Mouse (Mus musculus): Measurements from ENCODE around the gene Defb42. TPM values are rescaled to one million over a fixed set of nuclear protein-coding genes. Genes with fewer than 3 reads are reported as not detected.

Gene Defb42
- 0.28 and 0.34 TPM in 2 replicates for polyA plus RNA-seq (2015; fragmentation: Nextera tagmentation; extraction: Ambion mirVana)

DNA sequence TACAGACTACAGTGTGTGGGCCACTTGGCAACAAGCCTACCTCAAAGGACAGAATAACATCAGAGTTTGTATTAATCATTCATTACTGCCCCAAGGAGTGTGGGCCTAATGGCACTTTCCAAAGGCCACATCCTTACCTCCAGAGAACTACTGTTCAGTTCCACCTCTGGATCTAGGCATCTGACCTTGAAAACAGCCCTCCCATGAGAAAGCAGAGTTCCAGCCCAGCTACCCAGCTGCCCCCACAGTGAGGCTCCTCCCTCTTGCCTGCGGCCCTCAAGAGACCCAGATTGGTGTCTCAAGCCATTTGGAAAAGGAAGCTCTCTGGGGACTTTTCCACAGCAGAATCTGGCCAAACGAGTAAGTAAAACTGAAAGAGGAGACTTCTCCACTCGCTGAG lies at the start of gene Defb42:
Gene Defb42 (plus strand): TSS at position 301 of the 400 bp plus-strand sequence.
- no peak within 1 kb of the TSS for H3K4me2 ChIP-seq (ENCODE audit: low read length)
- H3K9me3 ChIP-seq (ENCODE audit: control insufficient read depth, low read length): no peaks in the 10 kb centered on the region
- no peaks in the 10 kb centered on the region for H3K36me3 ChIP-seq (ENCODE audit: control insufficient read depth, insufficient read depth)
- no peaks in the 10 kb centered on the region for H3K27me3 ChIP-seq (replicated peaks; ENCODE audit: control insufficient read depth, insufficient read depth, low read length)
- H3K4me1 ChIP-seq (replicated peaks; ENCODE audit: control insufficient read depth, insufficient read depth, low read length): no peaks in the 10 kb centered on the region
- H3K27ac ChIP-seq (ENCODE audit: low read length): no peak within 1 kb of the TSS
- 71% methylated on average over 3 of the region's 3 CpGs for WGBS
- no peak for ATAC-seq
- no peak within 1 kb of the TSS for H3K9ac ChIP-seq (replicated peaks; ENCODE audit: low read depth, low read length)
- no peak within 1 kb of the TSS for H3K4me3 ChIP-seq (replicated peaks; ENCODE audit: low read length)

DNA sequence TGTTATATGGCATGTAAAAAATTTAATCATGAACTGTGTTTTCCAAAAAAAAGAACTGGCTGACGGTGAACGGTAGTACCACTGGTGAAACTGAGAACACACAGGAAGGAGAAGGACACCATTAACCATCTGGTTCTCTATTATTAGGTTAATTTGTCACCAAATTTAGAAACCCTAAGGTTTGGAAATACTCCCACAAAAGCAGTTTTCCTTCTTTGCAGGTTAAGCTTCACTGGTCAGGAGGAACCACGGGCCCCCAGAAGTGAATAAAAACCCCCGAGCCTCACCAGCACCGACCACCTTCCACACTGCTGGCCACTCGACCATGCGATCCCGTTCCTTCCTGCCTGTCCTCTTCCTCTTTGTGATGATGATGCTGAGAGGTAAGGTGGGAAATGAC lies 49.0 kb upstream of the Defb42 start, which contains the start of gene Defb47:
Gene Defb47 (plus strand): TSS at position 301 of the 400 bp plus-strand sequence.
- 93% methylated on average over 8 of the region's 8 CpGs for WGBS
- ATAC-seq: no peak
- Histone ChIP-seq H3K4me3 (replicated peaks; ENCODE audit: low read length) (no peak within 1 kb of the TSS), H3K9me3 (ENCODE audit: control insufficient read depth, low read length) (no peaks in the 10 kb centered on the region), H3K36me3 (ENCODE audit: control insufficient read depth, insufficient read depth) (no peaks in the 10 kb centered on the region), H3K4me1 (replicated peaks; ENCODE audit: control insufficient read depth, insufficient read depth, low read length) (no peaks in the 10 kb centered on the region), H3K27me3 (replicated peaks; ENCODE audit: control insufficient read depth, insufficient read depth, low read length) (no peaks in the 10 kb centered on the region), H3K4me2 (ENCODE audit: low read length) (no peak within 1 kb of the TSS), H3K27ac (ENCODE audit: low read length) (no peak within 1 kb of the TSS), H3K9ac (replicated peaks; ENCODE audit: low read depth, low read length) (no peak within 1 kb of the TSS)

DNA sequence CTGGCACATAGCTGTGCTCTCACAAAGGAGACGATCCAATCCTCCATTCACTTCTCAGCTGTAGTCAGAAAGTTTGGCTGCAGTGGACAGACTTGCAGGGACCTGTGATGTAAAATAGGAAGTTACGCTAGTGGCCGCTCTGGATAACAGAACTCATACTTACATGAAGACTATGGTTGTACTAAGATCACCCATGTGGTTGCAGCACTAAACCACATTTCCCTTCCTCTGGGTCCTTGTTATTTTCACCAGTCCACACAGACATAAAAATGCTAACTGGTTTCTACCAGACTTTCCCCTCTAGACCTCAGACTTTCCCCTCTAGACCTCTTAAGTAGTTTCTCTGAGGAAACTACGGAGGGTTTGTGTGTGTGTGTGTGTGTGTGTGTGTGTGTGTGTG lies 47.8 kb upstream of the Defb42 start:
- no peaks in the 10 kb centered on the region for H3K4me1 ChIP-seq (replicated peaks; ENCODE audit: control insufficient read depth, insufficient read depth, low read length)
- no peaks in the 10 kb centered on the region for H3K27me3 ChIP-seq (replicated peaks; ENCODE audit: control insufficient read depth, insufficient read depth, low read length)
- H3K27ac ChIP-seq (ENCODE audit: low read length): no peak overlapping the region
- no peak overlapping the region for H3K4me2 ChIP-seq (ENCODE audit: low read length)
- 92% methylated on average over 4 of the region's 4 CpGs for WGBS
- no peaks in the 10 kb centered on the region for H3K36me3 ChIP-seq (ENCODE audit: control insufficient read depth, insufficient read depth)
- no peak overlapping the region for H3K9ac ChIP-seq (replicated peaks; ENCODE audit: low read depth, low read length)
- no peak overlapping the region for H3K4me3 ChIP-seq (replicated peaks; ENCODE audit: low read length)
- ATAC-seq: no peak
- H3K9me3 ChIP-seq (ENCODE audit: control insufficient read depth, low read length): no peaks in the 10 kb centered on the region

DNA sequence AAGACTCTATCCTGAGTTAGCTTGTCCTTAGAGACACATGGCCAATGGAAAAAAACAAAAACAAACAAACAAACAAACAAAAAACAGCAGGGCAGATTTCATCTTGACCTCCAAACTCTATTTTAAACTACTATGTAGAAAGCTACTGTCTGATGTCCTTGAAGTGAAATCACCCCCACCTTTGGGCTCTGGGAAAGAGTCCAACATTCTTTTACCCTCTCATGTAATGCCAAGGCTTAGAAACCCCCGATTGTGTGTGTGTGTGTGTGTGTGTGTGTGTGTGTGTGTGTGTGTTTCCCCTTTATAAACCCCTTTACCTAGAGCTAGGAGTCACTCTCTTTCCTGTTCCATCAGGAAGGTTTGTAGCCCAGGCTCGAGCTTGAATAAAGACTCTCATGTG lies 44.2 kb upstream of the Defb42 start:
- H3K27me3 ChIP-seq (replicated peaks; ENCODE audit: control insufficient read depth, insufficient read depth, low read length): no peaks in the 10 kb centered on the region
- ATAC-seq: no peak
- H3K27ac ChIP-seq (ENCODE audit: low read length): no peak overlapping the region
- no peak overlapping the region for H3K9ac ChIP-seq (replicated peaks; ENCODE audit: low read depth, low read length)
- H3K4me1 ChIP-seq (replicated peaks; ENCODE audit: control insufficient read depth, insufficient read depth, low read length): no peaks in the 10 kb centered on the region
- no peaks in the 10 kb centered on the region for H3K9me3 ChIP-seq (ENCODE audit: control insufficient read depth, low read length)
- H3K36me3 ChIP-seq (ENCODE audit: control insufficient read depth, insufficient read depth): no peaks in the 10 kb centered on the region
- no peak overlapping the region for H3K4me3 ChIP-seq (replicated peaks; ENCODE audit: low read length)
- H3K4me2 ChIP-seq (ENCODE audit: low read length): no peak overlapping the region
- WGBS: 50% methylated on average over 2 of the region's 2 CpGs

DNA sequence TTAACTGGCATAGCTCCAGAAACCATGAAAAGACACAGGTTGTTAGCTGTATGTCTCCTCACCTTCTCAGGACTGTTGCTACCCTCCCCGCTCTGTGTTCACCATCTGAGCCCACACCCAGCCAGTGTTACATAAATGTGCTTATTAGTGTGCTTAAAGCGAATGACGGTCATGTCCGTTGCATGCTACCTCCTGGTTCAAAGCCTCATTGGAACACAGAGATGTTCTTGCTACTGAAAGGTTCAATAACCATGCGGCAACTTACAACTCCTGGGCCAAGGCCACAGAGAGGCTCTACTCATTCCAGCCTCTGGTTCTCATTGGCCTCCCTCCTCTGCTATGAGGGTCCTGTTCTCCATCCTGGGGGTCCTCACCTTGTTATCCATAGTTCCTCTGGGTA lies 35.3 kb upstream of the Defb42 start, which contains the start of gene Defb43:
Gene Defb43 (plus strand): TSS at position 301 of the 400 bp plus-strand sequence.
- no peaks in the 10 kb centered on the region for H3K27me3 ChIP-seq (replicated peaks; ENCODE audit: control insufficient read depth, insufficient read depth, low read length)
- no peak within 1 kb of the TSS for H3K9ac ChIP-seq (replicated peaks; ENCODE audit: low read depth, low read length)
- no peak for ATAC-seq
- H3K4me3 ChIP-seq (replicated peaks; ENCODE audit: low read length): no peak within 1 kb of the TSS
- H3K9me3 ChIP-seq (ENCODE audit: control insufficient read depth, low read length): no peaks in the 10 kb centered on the region
- no peak within 1 kb of the TSS for H3K27ac ChIP-seq (ENCODE audit: low read length)
- no peaks in the 10 kb centered on the region for H3K36me3 ChIP-seq (ENCODE audit: control insufficient read depth, insufficient read depth)
- no peak within 1 kb of the TSS for H3K4me2 ChIP-seq (ENCODE audit: low read length)
- H3K4me1 ChIP-seq (replicated peaks; ENCODE audit: control insufficient read depth, insufficient read depth, low read length): no peaks in the 10 kb centered on the region
- 96% methylated on average over 5 of the region's 5 CpGs for WGBS

DNA sequence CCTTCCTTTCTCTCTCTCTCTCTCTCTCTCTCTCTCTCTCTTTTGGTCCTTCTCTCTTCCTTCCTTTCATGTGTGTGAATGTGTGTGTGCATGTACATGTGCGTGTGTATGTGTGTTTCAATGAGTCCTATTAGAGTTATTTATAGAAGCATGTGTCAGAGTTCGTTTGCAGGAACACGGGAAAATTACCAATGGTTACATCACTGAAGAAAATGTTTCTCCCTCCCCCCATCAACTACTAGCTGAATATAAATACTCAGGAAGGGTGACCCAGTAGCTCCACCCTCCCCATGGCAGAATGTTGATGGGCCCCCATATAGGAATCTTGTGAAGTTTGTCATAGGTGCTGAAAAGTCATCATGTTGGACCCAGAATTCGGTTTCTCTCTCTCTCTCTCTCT lies 33.7 kb upstream of the Defb42 start:
- Histone ChIP-seq H3K36me3 (ENCODE audit: control insufficient read depth, insufficient read depth) (no peaks in the 10 kb centered on the region), H3K4me1 (replicated peaks; ENCODE audit: control insufficient read depth, insufficient read depth, low read length) (no peaks in the 10 kb centered on the region), H3K4me3 (replicated peaks; ENCODE audit: low read length) (no peak overlapping the region), H3K27ac (ENCODE audit: low read length) (no peak overlapping the region), H3K27me3 (replicated peaks; ENCODE audit: control insufficient read depth, insufficient read depth, low read length) (no peaks in the 10 kb centered on the region), H3K4me2 (ENCODE audit: low read length) (no peak overlapping the region), H3K9me3 (ENCODE audit: control insufficient read depth, low read length) (no peaks in the 10 kb centered on the region), H3K9ac (replicated peaks; ENCODE audit: low read depth, low read length) (no peak overlapping the region)
- WGBS: 80% methylated on average over 4 of the region's 4 CpGs
- no peak for ATAC-seq

DNA sequence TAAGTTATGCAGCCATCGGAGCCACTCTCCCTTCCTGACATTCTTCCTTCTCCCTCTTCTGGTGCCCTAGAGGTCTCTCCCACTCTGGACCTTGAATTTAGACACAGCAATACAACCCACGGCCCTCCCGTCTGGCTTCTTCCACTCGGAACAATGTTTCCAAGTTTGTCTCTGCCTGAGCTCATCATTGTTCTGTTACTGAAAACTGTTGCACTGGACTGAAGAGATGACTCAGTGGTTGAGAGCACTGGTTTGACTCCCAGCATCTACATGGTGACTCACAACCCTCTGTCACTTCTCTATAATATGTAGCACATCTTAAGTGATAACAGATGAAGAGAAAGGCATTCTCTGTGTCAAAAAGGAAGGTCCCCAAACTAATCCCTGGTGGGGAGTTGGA lies 32.1 kb upstream of the Defb42 start:
- Histone ChIP-seq H3K27ac (ENCODE audit: low read length) (no peak overlapping the region), H3K4me1 (replicated peaks; ENCODE audit: control insufficient read depth, insufficient read depth, low read length) (no peaks in the 10 kb centered on the region), H3K4me2 (ENCODE audit: low read length) (no peak overlapping the region), H3K9ac (replicated peaks; ENCODE audit: low read depth, low read length) (no peak overlapping the region), H3K9me3 (ENCODE audit: control insufficient read depth, low read length) (no peaks in the 10 kb centered on the region), H3K27me3 (replicated peaks; ENCODE audit: control insufficient read depth, insufficient read depth, low read length) (no peaks in the 10 kb centered on the region), H3K4me3 (replicated peaks; ENCODE audit: low read length) (no peak overlapping the region), H3K36me3 (ENCODE audit: control insufficient read depth, insufficient read depth) (no peaks in the 10 kb centered on the region)
- 93% methylated on average over 4 of the region's 4 CpGs for WGBS
- ATAC-seq: no peak

DNA sequence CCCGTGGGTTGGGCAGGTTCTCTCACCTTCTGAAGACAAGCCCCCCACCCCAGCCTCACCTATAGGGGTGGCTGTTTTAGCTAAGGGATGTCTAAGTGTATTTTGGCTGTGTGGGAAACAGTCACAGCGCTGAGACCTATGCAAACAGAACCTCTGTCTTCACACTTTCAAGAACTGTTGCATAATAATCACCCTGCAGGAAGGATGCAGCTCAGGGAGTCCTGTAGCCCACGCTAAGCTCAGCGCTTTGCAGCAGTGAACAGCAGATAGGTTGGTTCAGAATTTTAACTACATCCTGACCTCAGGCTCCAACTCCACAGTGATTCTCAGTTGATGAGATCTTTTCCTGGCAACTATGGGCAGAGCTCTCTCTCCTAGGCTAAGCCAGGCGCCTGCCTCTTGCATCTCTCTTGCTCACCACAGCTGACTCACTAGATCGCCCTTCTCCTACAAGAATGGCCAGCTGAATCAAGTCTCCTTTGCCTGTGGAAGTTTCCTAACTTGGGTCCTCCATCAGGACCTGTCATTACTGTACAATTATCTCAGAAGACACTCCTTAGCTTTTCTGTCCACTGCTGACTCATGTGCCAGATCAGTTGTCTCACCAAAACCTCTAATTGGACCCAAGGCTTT lies 26.2 kb upstream of the Defb42 start:
- WGBS: 66% methylated on average over 6 of the region's 6 CpGs
- Histone ChIP-seq H3K27me3 (replicated peaks; ENCODE audit: control insufficient read depth, insufficient read depth, low read length) (no peaks in the 10 kb centered on the region), H3K4me3 (replicated peaks; ENCODE audit: low read length) (no peak overlapping the region), H3K4me1 (replicated peaks; ENCODE audit: control insufficient read depth, insufficient read depth, low read length) (no peaks in the 10 kb centered on the region), H3K9me3 (ENCODE audit: control insufficient read depth, low read length) (no peaks in the 10 kb centered on the region), H3K9ac (replicated peaks; ENCODE audit: low read depth, low read length) (no peak overlapping the region), H3K27ac (ENCODE audit: low read length) (no peak overlapping the region), H3K36me3 (ENCODE audit: control insufficient read depth, insufficient read depth) (no peaks in the 10 kb centered on the region), H3K4me2 (ENCODE audit: low read length) (no peak overlapping the region)
- ATAC-seq: no peak

DNA sequence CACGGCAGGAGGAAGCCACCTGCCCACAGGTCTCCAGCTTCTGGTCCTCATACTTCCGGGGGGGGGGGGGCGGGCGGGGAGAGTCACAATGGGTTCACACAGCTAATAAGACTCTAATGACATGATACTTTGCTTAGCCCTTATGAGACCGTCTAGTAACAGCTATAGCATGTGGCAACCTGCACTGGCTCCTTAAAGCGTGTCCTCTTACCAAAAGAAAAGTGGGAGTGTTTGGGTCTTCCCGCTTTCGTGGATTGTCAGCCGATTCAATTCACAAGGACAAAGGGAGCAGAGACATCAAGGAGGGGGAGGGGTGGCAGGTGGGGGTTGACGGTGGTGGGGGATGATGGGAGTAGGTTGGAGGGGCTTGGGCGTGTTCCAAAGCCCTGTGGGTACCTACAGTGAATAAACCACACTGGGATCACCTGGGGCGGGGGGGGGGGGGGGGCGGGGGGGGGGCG lies 3.1 kb downstream of the Defb42 start, which contains the start of gene Defb30:
Gene Defb30 (minus strand): TSS at position 51 of the 461 bp plus-strand sequence.
- H3K36me3 ChIP-seq (ENCODE audit: control insufficient read depth, insufficient read depth): no peaks in the 10 kb centered on the region
- H3K4me3 ChIP-seq (replicated peaks; ENCODE audit: low read length): no peak within 1 kb of the TSS
- H3K9ac ChIP-seq (replicated peaks; ENCODE audit: low read depth, low read length): no peak within 1 kb of the TSS
- H3K27ac ChIP-seq (ENCODE audit: low read length): no peak within 1 kb of the TSS
- no peak for ATAC-seq
- H3K9me3 ChIP-seq (ENCODE audit: control insufficient read depth, low read length): no peaks in the 10 kb centered on the region
- no peak within 1 kb of the TSS for H3K4me2 ChIP-seq (ENCODE audit: low read length)
- no peaks in the 10 kb centered on the region for H3K27me3 ChIP-seq (replicated peaks; ENCODE audit: control insufficient read depth, insufficient read depth, low read length)
- whole genome bisulfite sequencing: 70% methylated on average over 12 of the region's 14 CpGs
- peaks cover 6% of the 10 kb centered on the region; the same call in 1 of the 2 replicates for H3K4me1 ChIP-seq (replicated peaks; ENCODE audit: control insufficient read depth, insufficient read depth, low read length)
